Mouse (Mus musculus): ENCODE data around the gene Bax. TPM values are rescaled to one million over a fixed set of nuclear protein-coding genes. Genes with fewer than 3 reads are reported as not detected.

Gene Bax
- total and polyA plus RNA-seq, 3 experiments: 105 to 778 (median 205) TPM

DNA sequence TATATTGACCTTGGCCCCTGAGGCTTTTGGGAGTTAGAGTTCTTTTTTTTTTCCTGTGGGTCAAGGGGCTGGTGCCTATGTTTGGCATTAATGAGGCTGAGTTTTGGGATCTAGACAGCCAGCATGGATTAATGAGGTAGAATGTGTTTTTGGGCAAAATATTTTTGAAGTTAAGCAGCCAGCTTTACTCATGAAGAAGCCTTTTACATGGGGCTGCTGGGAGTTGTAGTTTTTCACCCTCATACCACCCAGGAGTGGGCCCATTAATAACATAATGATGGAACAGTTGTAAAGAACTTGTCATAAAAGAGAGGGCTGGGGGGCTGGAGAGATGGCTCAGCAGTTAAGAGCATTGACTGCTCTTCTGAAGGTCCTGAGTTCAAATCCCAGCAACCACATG is 20.1 kb downstream of the Bax start:
- Histone ChIP-seq H3K27me3 (ENCODE audit: control insufficient read depth in 1 of 2, insufficient read depth in 2 of 2, low read length in 2 of 2) (no peaks in the 10 kb centered on the region), H3K27ac (ENCODE audit: control insufficient read depth, low read depth, low read length) (no peak overlapping the region), H3K79me2 (ENCODE audit: control insufficient read depth, insufficient read depth, low read length, poor library complexity) (no peaks in the 10 kb centered on the region), H3K9ac (ENCODE audit: control insufficient read depth, low read depth, low read length, poor library complexity, severe bottlenecking) (no peak overlapping the region), H3K36me3 (ENCODE audit: control insufficient read depth in 1 of 2, insufficient read depth in 2 of 2, low read length in 2 of 2) (peaks cover 0 to 4% of the 10 kb centered on the region in 2 experiments; a peak in 1 of 4 replicates), H3K4me3 (ENCODE audit: control insufficient read depth in 1 of 2, insufficient read depth in 1 of 2, low read depth in 2 of 2, low read length in 2 of 2) (no peak overlapping the region), H3K9me3 (replicated peaks; ENCODE audit: insufficient read depth, low read length) (no peaks in the 10 kb centered on the region), H3K4me1 (ENCODE audit: control insufficient read depth in 1 of 2, insufficient read depth in 2 of 2, low read length in 2 of 2) (no peaks in the 10 kb centered on the region)
- no peak for DNase-seq (ENCODE audit: low read depth, low spot score)
- no peak for TF ChIP-seq MAX (IDR thresholded peaks at IDR 0.05; ENCODE audit: low read length)
- peak; percentile 74 for TF ChIP-seq HCFC1 (IDR thresholded peaks at IDR 0.05; ENCODE audit: low read depth, low read length)

DNA sequence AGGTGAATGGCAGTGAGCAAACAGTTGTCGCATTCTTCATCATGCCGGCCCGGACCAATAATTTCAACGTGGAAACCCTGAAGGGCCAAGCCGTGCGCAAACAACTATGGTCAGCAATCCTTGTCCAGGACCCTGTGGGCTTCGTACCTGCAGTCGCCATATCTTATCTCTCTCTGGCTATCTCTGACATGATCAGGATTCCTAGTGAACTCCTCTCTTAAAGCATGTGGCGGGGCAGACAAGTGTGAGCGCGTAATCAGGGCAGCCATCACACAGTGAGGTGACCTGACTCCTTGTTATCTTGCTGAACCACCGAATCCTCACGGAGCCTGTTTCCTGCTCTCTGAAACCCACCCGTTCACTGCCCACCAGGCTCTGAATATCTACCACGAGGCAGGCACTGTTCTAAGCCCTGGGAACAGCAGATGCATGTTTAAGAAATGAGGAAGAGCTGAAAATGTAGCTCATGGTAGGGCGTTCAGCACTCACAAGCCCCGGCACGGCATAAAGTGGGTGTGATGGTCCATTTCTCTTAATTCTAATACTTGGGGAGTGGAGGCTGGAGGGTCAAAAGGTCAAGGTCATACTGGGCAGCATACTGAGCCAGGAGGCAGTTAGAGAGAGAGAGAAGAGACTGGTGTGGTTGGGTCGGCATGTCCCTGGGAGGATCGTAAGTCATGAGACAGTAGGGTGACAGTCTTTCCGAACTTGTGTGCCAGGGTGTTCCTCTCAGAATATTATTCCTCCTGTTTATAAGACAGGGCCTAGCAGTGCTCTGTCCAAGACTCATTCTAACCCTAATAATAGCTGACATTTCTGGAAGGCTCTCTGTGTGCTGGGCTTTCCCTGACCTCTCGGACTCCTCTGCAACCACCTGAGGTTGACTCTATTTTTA is 22.9 kb downstream of the Bax start:
- Histone ChIP-seq H3K79me2 (ENCODE audit: control insufficient read depth, insufficient read depth, low read length, poor library complexity) (no peaks in the 10 kb centered on the region), H3K36me3 (ENCODE audit: control insufficient read depth in 1 of 2, insufficient read depth in 2 of 2, low read length in 2 of 2) (peaks cover 0 to 4% of the 10 kb centered on the region in 2 experiments; a peak in 1 of 4 replicates), H3K4me1 (ENCODE audit: control insufficient read depth in 1 of 2, insufficient read depth in 2 of 2, low read length in 2 of 2) (no peaks in the 10 kb centered on the region), H3K27me3 (ENCODE audit: control insufficient read depth in 1 of 2, insufficient read depth in 2 of 2, low read length in 2 of 2) (no peaks in the 10 kb centered on the region), H3K9ac (ENCODE audit: control insufficient read depth, low read depth, low read length, poor library complexity, severe bottlenecking) (no peak overlapping the region), H3K4me3 (ENCODE audit: control insufficient read depth in 1 of 2, insufficient read depth in 1 of 2, low read depth in 2 of 2, low read length in 2 of 2) (no peak overlapping the region), H3K27ac (ENCODE audit: control insufficient read depth, low read depth, low read length) (no peak overlapping the region), H3K9me3 (replicated peaks; ENCODE audit: insufficient read depth, low read length) (no peaks in the 10 kb centered on the region)
- no peak for DNase-seq (ENCODE audit: low read depth, low spot score)
- TF ChIP-seq GABPA (IDR thresholded peaks at IDR 0.05; ENCODE audit: low read depth, low read length) (no peak), GATA1 (IDR thresholded peaks at IDR 0.05; ENCODE audit: low read depth, low read length) (peak; percentile 23; the same call in 1 of the 2 replicates)

DNA sequence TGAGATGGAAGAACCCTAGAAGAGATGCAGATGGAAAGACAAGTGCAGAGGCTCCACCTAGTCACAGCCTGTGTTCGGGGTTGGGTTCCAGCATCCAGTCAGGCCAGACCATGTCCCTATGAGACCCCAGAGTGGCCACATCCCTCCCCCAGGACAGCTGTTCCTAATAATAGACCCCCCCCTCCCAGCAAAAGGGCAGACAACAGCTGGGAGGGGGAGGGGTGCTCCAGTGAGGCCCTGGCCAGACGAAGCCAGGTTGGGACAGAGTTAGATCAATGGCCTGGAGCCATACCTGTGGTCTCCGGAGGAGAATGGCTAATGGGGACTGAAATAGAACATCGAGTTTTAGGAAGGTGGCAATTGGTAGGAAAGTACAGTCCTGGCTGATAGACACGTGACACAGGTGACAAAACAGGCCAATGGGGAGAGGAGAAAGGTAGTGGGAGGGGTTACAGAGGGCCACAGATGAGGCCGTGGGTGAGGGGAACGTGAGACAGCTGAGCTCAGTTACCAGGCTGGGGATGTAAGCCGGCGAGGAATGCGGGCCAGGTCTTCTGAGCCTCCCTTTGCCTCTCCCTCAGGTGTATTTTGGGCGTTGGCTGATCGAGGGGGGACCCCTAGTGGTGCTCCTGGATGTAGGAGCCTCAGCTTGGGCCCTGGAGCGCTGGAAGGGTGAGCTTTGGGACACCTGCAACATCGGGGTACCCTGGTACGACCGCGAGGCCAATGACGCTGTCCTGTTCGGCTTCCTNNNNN is 29.0 kb downstream of the Bax start, which contains the start of gene Ruvbl2:
Gene Ruvbl2 (minus strand): TSS at position 576 of the 756 bp plus-strand sequence.
- Histone ChIP-seq H3K4me1 (ENCODE audit: control insufficient read depth in 1 of 2, insufficient read depth in 2 of 2, low read length in 2 of 2) (peaks cover 0 to 7% of the 10 kb centered on the region in 2 experiments; a peak in 3 of 4 replicates), H3K4me3 (ENCODE audit: control insufficient read depth in 1 of 2, insufficient read depth in 1 of 2, low read depth in 2 of 2, low read length in 2 of 2) (no peak within 1 kb of the TSS), H3K36me3 (ENCODE audit: control insufficient read depth in 1 of 2, insufficient read depth in 2 of 2, low read length in 2 of 2) (peaks cover 2 to 6% of the 10 kb centered on the region in 2 experiments; a peak in 3 of 4 replicates), H3K27ac (ENCODE audit: control insufficient read depth, low read depth, low read length) (no peak within 1 kb of the TSS), H3K79me2 (ENCODE audit: control insufficient read depth, insufficient read depth, low read length, poor library complexity) (peaks cover 21% of the 10 kb centered on the region), H3K27me3 (ENCODE audit: control insufficient read depth in 1 of 2, insufficient read depth in 2 of 2, low read length in 2 of 2) (no peaks in the 10 kb centered on the region), H3K9ac (ENCODE audit: control insufficient read depth, low read depth, low read length, poor library complexity, severe bottlenecking) (no peak within 1 kb of the TSS), H3K9me3 (replicated peaks; ENCODE audit: insufficient read depth, low read length) (no peaks in the 10 kb centered on the region)
- DNase-seq (ENCODE audit: low read depth, low spot score): no peak
- no peak for TF ChIP-seq TBP (IDR thresholded peaks at IDR 0.05; ENCODE audit: low read depth, low read length)
- TF ChIP-seq CTCF (IDR thresholded peaks at IDR 0.05 in 2 of 3, conservative IDR thresholded peaks at IDR 0.05 in 1 of 3; ENCODE audit: control insufficient read depth in 1 of 3, insufficient read depth in 1 of 3, low read depth in 2 of 3, low read length in 3 of 3, poor library complexity in 1 of 3, severe bottlenecking in 1 of 3): peak in 2 of 3 experiments; percentile 24 to 35; a peak in 4 of 6 replicates
- TF ChIP-seq MYB (IDR thresholded peaks at IDR 0.05; ENCODE audit: low read depth, low read length): no peak
- no peak for TF ChIP-seq POLR2A (IDR thresholded peaks at IDR 0.05; ENCODE audit: control insufficient read depth in 1 of 2, insufficient read depth in 1 of 2, low read depth in 1 of 2, low read length in 2 of 2, poor library complexity in 1 of 2)
- TF ChIP-seq POLR2AphosphoS2 (IDR thresholded peaks at IDR 0.05; ENCODE audit: low read length): no peak
- TF ChIP-seq UBTF (IDR thresholded peaks at IDR 0.05; ENCODE audit: borderline replicate concordance, insufficient read depth, low read depth, low read length): no peak
- TF ChIP-seq EP300 (IDR thresholded peaks at IDR 0.05; ENCODE audit: low read depth in 1 of 2, low read length in 2 of 2): no peak
- peak; percentile 7 for TF ChIP-seq RAD21 (IDR thresholded peaks at IDR 0.05; ENCODE audit: low read depth, low read length)
- TF ChIP-seq NRF1 (IDR thresholded peaks at IDR 0.05; ENCODE audit: insufficient read depth, low read depth, low read length, poor library complexity, severe bottlenecking): no peak
- TF ChIP-seq MAX (IDR thresholded peaks at IDR 0.05; ENCODE audit: low read length): no peak
